Mouse (Mus musculus) heart, embryonic 13.5 days (tissue): ENCODE results near the gene Unk. TPM values are rescaled to one million over a fixed set of nuclear protein-coding genes. Genes with fewer than 3 reads are reported as not detected.
"Not testable (repeated sequence)": the region's sequence is repeated elsewhere in the genome, so short reads cannot be mapped to it uniquely, and the experiment has no call there.

Experiments used
- ATAC-seq: fragments of 200-750 bp; cut with Nextera tagmentation; 2 replicates; pipeline ENCODE4 v1.8.0; 2017; ENCODE audit warnings: moderate TSS enrichment; ENCODE audit not compliant: insufficient number of reproducible peaks, low FRiP score, low TSS enrichment; ENCODE audit errors: extremely low read depth
- H3K27ac ChIP-seq: fragments of 300-500 bp; sonication (generic); replicated peaks from 2 replicates; pipeline ENCODE4 v1.5.1; 2015; ENCODE audit warnings: moderate library complexity, mild to moderate bottlenecking, inconsistent platforms
- H3K27me3 ChIP-seq: fragments of 300-500 bp; sonication (generic); replicated peaks from 2 replicates; pipeline ENCODE4 v1.6.1; 2015; ENCODE audit warnings: mild to moderate bottlenecking, inconsistent platforms
- H3K36me3 ChIP-seq: fragments of 300-500 bp; sonication (generic); 2 replicates; pipeline ENCODE4 v1.6.1; 2015; ENCODE audit warnings: mild to moderate bottlenecking, inconsistent platforms
- H3K4me1 ChIP-seq: fragments of 300-500 bp; sonication (generic); 2 replicates; pipeline ENCODE4 v1.6.1; 2015; ENCODE audit warnings: inconsistent platforms
- H3K4me2 ChIP-seq: fragments of 300-500 bp; sonication (generic); 2 replicates; pipeline ENCODE4 v1.6.1; 2015; ENCODE audit warnings: inconsistent platforms, mild to moderate bottlenecking, moderate library complexity
- H3K4me3 ChIP-seq: fragments of 300-500 bp; sonication (generic); 2 replicates; pipeline ENCODE4 v1.5.1; 2015; ENCODE audit warnings: moderate library complexity, mild to moderate bottlenecking, inconsistent platforms
- H3K9ac ChIP-seq: fragments of 300-500 bp; sonication (generic); 2 replicates; pipeline ENCODE4 v1.6.1; 2015; ENCODE audit warnings: inconsistent platforms, mild to moderate bottlenecking, moderate library complexity
- H3K9me3 ChIP-seq: fragments of 300-500 bp; sonication (generic); 2 replicates; pipeline ENCODE4 v1.6.1; 2016; ENCODE audit warnings: inconsistent platforms
- WGBS: fragments of 180-500 bp; shearing (Covaris S2); methylation state at CpG from one replicate; pipeline ENCODE4 v1.1.7; 2015; ENCODE audit warnings: mixed read lengths; 5-methylcytosine and 5-hydroxymethylcytosine counted together
- polyA plus RNA-seq: library from polyadenylated mRNA; unstranded; fragments of >200 nt; fragmentation: Nextera tagmentation; extraction: Ambion mirVana; gene quantifications from 2 replicates; pipeline ENCODE4 v1.2.1, GENCODE M21; 2015

Gene Unk
- polyA plus RNA-seq, 1 experiment from 2014 or later: 23.9 TPM

DNA sequence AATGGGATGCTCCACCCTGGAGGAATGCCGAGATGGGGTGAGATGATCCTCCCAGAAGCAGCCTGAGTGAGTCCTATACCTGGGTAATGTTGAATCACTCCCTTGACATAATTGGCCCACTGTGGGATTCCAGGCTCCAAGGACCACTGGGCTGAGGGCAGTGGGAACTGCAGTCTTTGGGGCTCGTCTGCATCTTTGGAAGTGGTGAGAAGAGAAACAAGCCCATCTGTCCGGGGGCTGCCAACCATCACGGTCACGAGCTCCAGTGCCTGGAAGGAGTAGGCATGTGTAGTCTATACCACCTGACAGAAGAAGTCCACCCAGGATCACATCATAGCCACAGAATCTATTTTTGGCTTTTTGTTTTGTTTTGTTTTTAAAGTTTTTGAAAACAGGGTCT, 19.2 kb upstream of the Unk start:
- Histone ChIP-seq H3K27ac (0 out of 2 replicates have a peak overlapping the region, but pooled peaks have one; percentile 95), H3K9ac (peak overlapping the region; percentile 93; the same call in 1 of the 2 replicates), H3K4me3 (no peak overlapping the region), H3K4me1 (peaks cover 26% of the 10 kb centered on the region), H3K27me3 (no peaks in the 10 kb centered on the region), H3K4me2 (peak overlapping the region; percentile 86), H3K9me3 (no peaks in the 10 kb centered on the region), H3K36me3 (peaks cover 48% of the 10 kb centered on the region)
- WGBS: 75% methylated on average over 5 of the region's 5 CpGs
- no peak for ATAC-seq

DNA sequence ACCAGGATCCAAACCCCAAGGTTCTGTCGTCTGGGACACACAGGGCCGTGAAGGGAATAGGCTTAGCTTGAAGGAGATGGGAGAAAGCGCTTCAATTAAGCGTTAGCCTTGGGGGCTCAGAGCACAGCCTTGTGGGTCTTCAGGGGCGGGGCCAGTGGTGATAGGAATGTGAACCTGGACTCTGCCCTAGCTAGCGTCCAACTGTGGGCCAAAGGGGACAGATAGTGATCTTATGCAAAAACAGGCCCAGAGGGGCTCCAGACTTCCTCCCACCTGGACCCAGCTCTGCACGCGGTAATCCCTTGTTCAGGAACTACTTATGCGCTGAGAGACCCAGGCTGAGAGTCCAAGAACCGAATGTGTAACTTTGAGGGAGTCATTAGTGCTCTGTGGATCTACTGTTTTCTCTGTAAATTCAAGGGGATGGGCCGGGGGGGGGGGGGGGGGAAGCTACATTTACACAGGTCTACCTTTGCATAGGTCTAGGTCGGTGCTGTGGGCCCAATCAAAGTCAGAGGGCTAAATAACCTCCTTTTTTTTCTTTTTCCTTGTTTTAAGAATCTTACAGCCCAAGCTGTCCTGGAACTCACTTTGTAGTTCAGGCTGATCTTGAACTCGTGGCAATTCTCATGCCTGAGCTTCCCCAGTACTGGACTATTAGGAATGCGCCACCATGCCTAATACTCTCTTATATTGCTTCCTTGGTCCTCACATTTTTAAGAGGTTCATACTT, 18.4 kb upstream of the Unk start:
- H3K9ac ChIP-seq: peak overlapping the region; percentile 93
- no peaks in the 10 kb centered on the region for H3K9me3 ChIP-seq
- no peaks in the 10 kb centered on the region for H3K27me3 ChIP-seq
- peak overlapping the region; percentile 86 for H3K4me2 ChIP-seq
- ATAC-seq: no peak
- peaks cover 43% of the 10 kb centered on the region for H3K36me3 ChIP-seq
- 23% methylated on average over 14 of the region's 14 CpGs for WGBS
- peak overlapping the region; percentile 95 for H3K27ac ChIP-seq
- H3K4me1 ChIP-seq: peaks cover 25% of the 10 kb centered on the region
- H3K4me3 ChIP-seq: peak overlapping the region; percentile 79

DNA sequence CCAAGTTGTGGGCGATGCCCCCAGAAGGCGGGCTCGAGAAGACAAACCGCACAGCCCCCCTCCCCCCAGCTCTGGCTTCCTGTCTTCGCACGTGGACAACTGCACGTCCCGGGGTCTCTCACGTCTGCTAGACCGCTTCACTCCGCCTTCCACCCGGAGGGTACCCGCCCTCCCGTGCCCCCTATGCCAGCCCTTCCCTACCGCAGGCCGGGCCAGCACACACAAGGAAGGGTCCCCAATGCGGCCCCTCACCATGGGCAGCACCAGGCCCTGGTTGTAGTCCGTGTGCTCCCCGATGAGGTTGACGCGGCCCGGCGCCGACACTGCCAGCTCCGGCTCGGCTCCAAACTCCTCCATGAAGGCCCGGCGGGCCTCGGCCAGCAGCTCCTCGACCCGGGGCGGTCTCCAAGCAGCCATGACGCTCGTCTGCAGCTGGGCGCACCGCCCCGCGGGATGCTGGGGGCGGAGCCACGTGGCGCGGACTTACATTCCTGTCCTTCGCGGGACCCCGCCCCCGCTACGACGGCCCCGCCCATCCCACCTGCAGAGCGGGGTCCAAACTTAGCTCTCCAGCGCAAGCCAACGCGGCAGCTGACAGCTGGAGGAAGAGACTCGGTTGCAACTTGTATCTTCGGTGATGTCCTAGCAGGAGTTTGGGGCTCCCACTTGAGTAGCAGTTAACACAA, 17.7 kb upstream of the Unk start, which contains the start of gene Galk1:
Gene Galk1, minus strand, starts transcription at position 458 of the 686 bp plus-strand sequence.
- Histone ChIP-seq H3K36me3 (peaks cover 38% of the 10 kb centered on the region), H3K27ac (peak within 1 kb of the TSS; percentile 95), H3K4me3 (peak within 1 kb of the TSS; percentile 79), H3K4me2 (peak within 1 kb of the TSS; percentile 86), H3K27me3 (no peaks in the 10 kb centered on the region), H3K9ac (peak within 1 kb of the TSS; percentile 93), H3K9me3 (no peaks in the 10 kb centered on the region), H3K4me1 (peaks cover 25% of the 10 kb centered on the region)
- ATAC-seq: peak; percentile 90
- 0% methylated on average over 55 of the region's 55 CpGs for WGBS

DNA sequence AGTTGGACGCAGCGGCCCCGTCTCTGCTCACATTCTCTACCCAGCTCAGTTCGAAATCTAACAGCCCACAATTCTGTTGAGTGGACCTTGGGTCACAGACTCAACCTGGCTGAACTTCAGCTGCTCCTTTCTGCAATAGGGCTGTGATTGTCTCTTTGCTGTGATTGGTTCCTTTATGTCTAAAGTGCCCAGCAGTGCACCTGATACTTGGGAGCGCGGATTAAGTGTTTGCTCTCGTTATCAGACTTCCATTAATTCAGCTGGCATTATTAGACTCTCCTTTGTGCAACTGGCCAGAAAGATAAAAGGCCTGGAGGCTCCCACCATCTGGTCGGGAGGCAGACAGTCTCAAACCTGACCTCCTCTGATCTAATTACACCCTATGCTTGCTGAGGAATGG, 15.3 kb upstream of the Unk start:
- Histone ChIP-seq H3K27ac (no peak overlapping the region), H3K27me3 (no peaks in the 10 kb centered on the region), H3K4me3 (no peak overlapping the region), H3K9me3 (no peaks in the 10 kb centered on the region), H3K4me2 (no peak overlapping the region), H3K9ac (no peak overlapping the region), H3K36me3 (peaks cover 13% of the 10 kb centered on the region), H3K4me1 (peaks cover 25% of the 10 kb centered on the region)
- 65% methylated on average over 8 of the region's 8 CpGs for WGBS
- ATAC-seq: no peak

DNA sequence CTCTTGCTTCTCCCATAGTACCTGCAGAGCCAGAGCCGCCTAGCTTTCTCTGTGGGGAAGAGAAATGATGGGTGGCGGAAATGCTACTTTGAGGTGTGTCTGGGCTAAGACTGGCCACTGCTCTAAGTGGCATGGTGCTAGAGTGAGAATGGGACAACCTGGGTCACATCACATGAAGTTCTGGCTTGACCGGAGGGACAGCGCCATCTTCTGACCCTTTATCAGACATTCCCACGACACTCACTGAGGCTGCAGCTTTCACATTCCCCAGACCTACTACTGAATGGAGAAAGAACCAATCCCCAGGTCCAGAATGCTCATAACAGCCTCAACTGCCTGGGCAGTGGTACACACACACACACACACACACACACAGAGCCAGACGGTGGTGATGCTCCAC, 12.0 kb upstream of the Unk start:
- no peak overlapping the region for H3K9ac ChIP-seq
- 29% methylated on average over 6 of the region's 6 CpGs for WGBS
- peaks cover 13% of the 10 kb centered on the region for H3K4me1 ChIP-seq
- H3K4me2 ChIP-seq: no peak overlapping the region
- H3K27ac ChIP-seq: no peak overlapping the region
- H3K27me3 ChIP-seq: no peaks in the 10 kb centered on the region
- H3K4me3 ChIP-seq: no peak overlapping the region
- no peak for ATAC-seq
- H3K9me3 ChIP-seq: no peaks in the 10 kb centered on the region
- H3K36me3 ChIP-seq: peaks cover 23% of the 10 kb centered on the region

DNA sequence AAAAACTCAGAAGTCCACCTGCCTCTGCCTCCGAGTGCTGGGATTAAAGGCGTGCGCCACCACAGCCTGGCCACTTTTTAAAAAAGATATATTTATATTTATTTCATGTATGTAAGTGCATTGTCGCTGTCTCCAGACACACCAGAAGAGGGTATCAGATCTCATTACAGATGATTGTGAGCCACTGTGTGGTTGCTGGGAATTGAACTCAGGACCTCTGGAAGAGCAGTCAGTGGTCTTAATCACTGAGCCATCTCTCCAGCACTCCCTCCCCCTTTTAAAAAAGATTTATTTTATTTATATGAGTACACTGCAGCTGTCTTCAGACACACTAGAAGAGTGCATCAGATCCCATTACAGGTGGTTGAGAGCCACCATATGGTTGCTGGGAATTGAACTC, 11.3 kb upstream of the Unk start:
- H3K27ac ChIP-seq: not testable (repeated sequence)
- WGBS: 91% methylated on average over 4 of the region's 4 CpGs
- peaks cover 28% of the 10 kb centered on the region for H3K36me3 ChIP-seq

DNA sequence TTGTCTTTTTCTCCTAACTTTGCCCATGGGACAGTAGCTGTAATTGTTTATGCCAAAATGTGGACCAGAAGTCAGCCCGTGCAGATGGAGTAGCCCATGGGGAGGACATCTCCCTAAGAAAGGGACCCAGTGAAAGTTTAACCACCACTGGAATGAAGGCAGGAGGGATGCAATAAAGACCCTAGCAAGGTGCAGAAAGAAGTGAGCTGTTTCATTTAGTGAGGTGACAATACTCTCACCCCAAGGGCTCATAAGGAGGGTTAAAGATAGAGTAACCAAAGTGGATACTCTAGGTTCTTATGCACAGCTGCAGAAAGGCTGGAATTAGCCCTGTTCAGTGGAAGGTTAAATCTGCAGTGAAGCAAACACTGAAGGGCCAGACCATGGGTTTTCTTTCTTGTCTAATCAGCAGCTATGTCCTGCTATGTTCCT, 10.7 kb upstream of the Unk start:
- no peak for ATAC-seq
- Histone ChIP-seq H3K36me3 (peaks cover 28% of the 10 kb centered on the region), H3K9me3 (no peaks in the 10 kb centered on the region), H3K9ac (no peak overlapping the region), H3K4me2 (no peak overlapping the region), H3K4me1 (peaks cover 11% of the 10 kb centered on the region), H3K27me3 (no peaks in the 10 kb centered on the region), H3K4me3 (no peak overlapping the region), H3K27ac (no peak overlapping the region)
- 72% methylated on average over 1 of the region's 1 CpGs for WGBS

More for the DNA sequence above, 11.3 kb upstream of the Unk start:
- ATAC-seq, H3K27me3 ChIP-seq, H3K9me3 ChIP-seq, H3K4me3 ChIP-seq, H3K4me2 ChIP-seq, H3K9ac ChIP-seq: not testable (repeated sequence)
- H3K4me1 ChIP-seq: peaks cover 11% of the 10 kb centered on the region

DNA sequence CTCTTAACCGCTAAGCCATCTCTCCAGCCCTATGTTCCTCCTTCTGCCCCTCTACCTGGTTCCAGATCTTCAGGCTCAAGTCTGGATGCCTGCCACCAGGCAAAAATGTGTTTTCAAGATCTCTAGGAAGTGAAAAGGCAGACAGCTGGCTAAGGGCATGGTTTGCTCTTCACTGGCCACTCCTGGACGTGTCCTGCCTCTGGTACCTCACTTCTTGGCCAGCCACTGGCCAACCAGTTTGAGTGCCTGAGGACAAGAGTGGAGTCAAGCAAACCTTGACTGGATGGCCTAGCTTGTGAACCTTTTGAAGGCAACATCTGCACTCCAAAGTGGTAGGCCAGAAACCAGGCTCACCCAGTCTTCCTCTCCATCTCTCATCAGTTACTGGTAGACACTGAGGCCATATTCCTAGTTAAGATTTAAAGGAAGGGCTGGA, 10.1 kb upstream of the Unk start:
- H3K4me3 ChIP-seq: no peak overlapping the region
- no peak for ATAC-seq
- H3K36me3 ChIP-seq: peaks cover 28% of the 10 kb centered on the region
- H3K4me1 ChIP-seq: peaks cover 11% of the 10 kb centered on the region
- no peak overlapping the region for H3K9ac ChIP-seq
- no peaks in the 10 kb centered on the region for H3K27me3 ChIP-seq
- H3K9me3 ChIP-seq: no peaks in the 10 kb centered on the region
- 72% methylated on average over 2 of the region's 2 CpGs for WGBS
- H3K27ac ChIP-seq: no peak overlapping the region
- H3K4me2 ChIP-seq: no peak overlapping the region

DNA sequence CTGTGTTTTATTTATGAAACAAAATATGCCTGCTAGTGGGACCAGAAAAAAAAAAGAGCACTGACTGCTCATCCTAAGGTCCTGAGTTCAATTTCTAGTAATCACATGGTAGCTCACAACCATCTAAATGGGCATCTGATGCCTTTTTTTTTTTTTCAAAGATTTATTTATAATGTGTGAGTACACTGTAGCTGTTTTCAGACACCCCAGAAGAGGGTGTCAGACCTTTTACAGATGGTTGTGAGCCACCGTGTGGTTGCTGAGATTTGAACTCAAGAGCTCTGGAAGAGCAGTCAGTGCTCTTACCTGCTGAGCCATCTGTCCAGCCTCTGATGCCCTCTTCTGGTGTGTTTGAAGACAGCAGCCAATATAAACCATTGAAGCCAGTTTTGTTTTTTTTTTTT, 9.6 kb upstream of the Unk start:
- peaks cover 28% of the 10 kb centered on the region for H3K36me3 ChIP-seq
- H3K9me3 ChIP-seq: no peaks in the 10 kb centered on the region
- WGBS: 37% methylated on average over 1 of the region's 1 CpGs
- no peak overlapping the region for H3K4me2 ChIP-seq
- no peak overlapping the region for H3K27ac ChIP-seq
- H3K4me1 ChIP-seq: peaks cover 11% of the 10 kb centered on the region
- H3K9ac ChIP-seq: no peak overlapping the region
- no peak for ATAC-seq
- H3K27me3 ChIP-seq: no peaks in the 10 kb centered on the region
- H3K4me3 ChIP-seq: no peak overlapping the region

DNA sequence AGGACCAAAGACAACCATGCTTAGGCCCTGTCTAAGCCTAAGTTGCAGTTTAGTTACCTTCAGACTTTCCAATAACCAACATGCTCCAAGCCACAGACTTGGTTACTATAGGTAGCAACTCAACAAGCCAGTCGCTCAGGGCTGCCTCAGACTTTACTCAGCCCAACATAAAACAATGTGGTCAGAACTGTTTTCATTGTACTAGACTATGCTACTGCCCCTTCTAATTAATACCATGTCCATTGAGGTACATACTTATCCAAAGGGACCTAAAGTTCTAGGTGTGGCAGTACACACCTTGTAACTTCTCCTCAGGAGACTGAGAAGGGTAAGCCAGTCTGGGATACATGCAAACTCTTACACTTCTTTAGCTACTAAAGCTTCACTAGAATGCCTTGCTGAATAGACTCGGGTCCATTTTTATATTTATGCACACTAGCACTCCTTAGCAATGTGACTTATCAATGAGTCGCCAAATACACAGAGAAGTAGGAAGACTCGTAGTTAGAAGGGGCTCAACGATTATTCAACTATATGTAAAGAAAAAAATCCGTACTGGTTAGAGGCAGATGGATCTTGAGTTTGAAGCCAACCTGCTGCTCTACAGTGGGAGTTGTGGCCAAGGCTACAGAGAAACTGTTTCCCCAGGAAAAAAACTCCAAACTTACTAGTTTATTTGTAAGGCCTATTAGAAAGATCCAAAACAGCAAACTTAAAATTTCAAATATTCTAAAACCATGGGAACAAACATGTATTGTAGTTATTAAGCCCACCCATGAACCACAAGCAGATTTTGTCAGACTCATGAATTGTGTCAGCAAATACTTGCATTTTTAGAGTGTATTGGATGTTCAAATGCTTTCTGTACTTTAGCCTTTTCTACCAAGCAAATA, 8.5 kb upstream of the Unk start:
- Histone ChIP-seq H3K27me3 (no peaks in the 10 kb centered on the region), H3K4me3 (peak overlapping the region; percentile 98), H3K9ac (0 out of 2 replicates have a peak overlapping the region, but pooled peaks have one; percentile 21), H3K27ac (0 out of 2 replicates have a peak overlapping the region, but pooled peaks have one; percentile 39), H3K36me3 (peaks cover 28% of the 10 kb centered on the region), H3K9me3 (no peaks in the 10 kb centered on the region), H3K4me2 (peak overlapping the region; percentile 78), H3K4me1 (peaks cover 11% of the 10 kb centered on the region)
- 72% methylated on average over 6 of the region's 6 CpGs for WGBS
- no peak for ATAC-seq

DNA sequence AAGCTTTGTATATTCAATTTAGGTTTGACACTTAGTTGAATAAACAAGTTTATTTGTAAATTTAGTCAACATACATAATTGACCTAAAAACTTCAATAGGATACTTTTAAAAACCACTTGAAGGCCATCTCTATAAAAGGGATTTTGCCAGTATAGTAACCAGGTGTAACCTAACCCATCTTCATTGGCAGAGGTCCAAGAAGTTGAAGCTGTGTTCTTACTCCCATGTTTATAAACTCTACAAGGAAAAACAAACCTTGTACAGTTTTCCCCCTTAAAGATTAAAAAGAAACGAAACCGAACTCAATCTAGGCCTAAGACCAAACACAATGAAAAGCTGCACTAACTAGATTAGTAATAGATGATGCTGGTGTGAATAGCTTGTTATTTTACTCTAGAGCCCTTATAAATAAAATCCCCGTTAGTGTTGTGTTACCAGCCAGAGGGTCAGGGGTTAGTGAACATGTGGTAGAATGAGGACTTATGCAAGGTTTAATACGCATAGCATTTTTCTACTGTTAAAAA, 7.8 kb upstream of the Unk start:
- H3K4me3 ChIP-seq: peak overlapping the region; percentile 98
- H3K27me3 ChIP-seq: no peaks in the 10 kb centered on the region
- H3K4me2 ChIP-seq: peak overlapping the region; percentile 78
- 70% methylated on average over 4 of the region's 4 CpGs for WGBS
- peaks cover 28% of the 10 kb centered on the region for H3K36me3 ChIP-seq
- H3K27ac ChIP-seq: no peak overlapping the region
- H3K9me3 ChIP-seq: no peaks in the 10 kb centered on the region
- no peak for ATAC-seq
- peaks cover 11% of the 10 kb centered on the region for H3K4me1 ChIP-seq
- peak overlapping the region; percentile 74 for H3K9ac ChIP-seq
